Mouse (Mus musculus) adrenal gland, postnatal 36 days (tissue): ENCODE measurements around the gene Ush1c. TPM values are rescaled to one million over a fixed set of nuclear protein-coding genes. Genes with fewer than 3 reads are reported as not detected.
A peak's percentile ranks its signal among the peaks of the same experiment; 100 is the strongest.
"Not testable (repeated sequence)": the region's sequence is repeated elsewhere in the genome, so short reads cannot be mapped to it uniquely, and the experiment has no call there.

Source experiments
- DNase-seq, 2 experiments: peaks; one replicate each; pipeline ENCODE4 v3.0.0; 2021; ENCODE audit warnings: mixed read lengths in 1 of 2
- total RNA-seq, 2 experiments: library from RNA; stranded (reverse); gene quantifications; 2 replicates each; pipeline ENCODE4 v1.2.3; 2021

The Ush1c gene
- total RNA-seq, 2 experiments from 2014 or later: 2.8 to 3.2 TPM

GRCm38 (mm10) chr7:46204775-46205174, 33.5 kb downstream of the Ush1c start:
- DNase-seq: no peak

- DNase-seq: peak; percentile 28 to 50
These were observed 34.2 kb downstream of the Ush1c start for GRCm38 (mm10) chr7:46204046-46204471.

DNA sequence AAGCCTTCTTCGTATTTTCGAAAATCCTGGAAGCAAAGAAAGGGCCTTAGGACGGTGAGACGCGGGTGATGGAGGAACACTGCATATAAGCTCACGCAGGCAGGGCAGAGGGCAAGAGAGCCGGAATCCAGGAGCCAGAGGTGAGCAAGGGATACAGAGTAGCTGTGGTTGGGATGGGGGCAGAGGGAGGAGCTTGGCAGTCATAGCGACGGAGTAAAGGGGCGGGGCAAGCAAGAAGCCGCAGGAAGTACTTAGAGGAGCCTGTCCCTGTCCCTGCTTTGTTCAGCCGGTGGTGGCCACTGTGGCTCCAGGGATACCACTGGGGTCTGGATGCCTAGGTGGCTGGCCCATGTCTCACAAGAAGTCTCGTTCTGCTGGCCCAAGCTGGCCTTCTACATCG, 36.7 kb downstream of the Ush1c start:
- no peak for DNase-seq

- no peak for DNase-seq
These were observed 38.3 kb downstream of the Ush1c start for GRCm38 (mm10) chr7:46200021-46200420.

GRCm38 (mm10) chr7:46195356-46195755, 42.9 kb downstream of the Ush1c start:
- no peak for DNase-seq

- no peak for DNase-seq
These were observed 54.1 kb downstream of the Ush1c start for GRCm38 (mm10) chr7:46184232-46184631.

GRCm38 (mm10) chr7:46181590-46181989, 56.7 kb downstream of the Ush1c start:
- DNase-seq: peak; percentile 40 to 63

- DNase-seq: peak; percentile 13 to 16
These were observed 58.6 kb downstream of the Ush1c start, which contains the start of gene Abcc8 for GRCm38 (mm10) chr7:46179431-46180275. Gene Abcc8 (minus strand): TSS chr7:46180033.

DNA sequence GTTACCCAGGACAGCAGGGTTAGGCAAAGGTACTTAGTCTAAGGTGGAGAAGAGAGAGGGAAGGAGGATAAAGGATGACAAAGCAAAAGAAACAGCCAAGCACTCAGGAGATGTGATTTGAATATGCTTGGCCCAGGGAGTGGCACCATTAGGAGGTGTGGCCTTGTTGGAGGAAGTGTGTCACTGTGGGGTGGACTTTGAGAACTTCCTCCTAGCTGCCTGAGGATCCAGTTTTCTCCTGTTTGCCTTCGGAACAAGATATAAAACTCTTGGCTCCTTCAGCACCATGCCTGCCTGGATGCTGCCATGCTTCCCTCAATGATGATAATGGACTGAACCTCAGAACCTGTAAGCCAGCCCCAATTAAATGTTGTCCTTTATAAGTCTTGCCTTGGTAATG, 69.3 kb downstream of the Ush1c start:
- not testable (repeated sequence) for DNase-seq

GRCm38 (mm10) chr7:46168402-46168801, 69.9 kb downstream of the Ush1c start:
- peak; percentile 2 to 16 for DNase-seq

DNA sequence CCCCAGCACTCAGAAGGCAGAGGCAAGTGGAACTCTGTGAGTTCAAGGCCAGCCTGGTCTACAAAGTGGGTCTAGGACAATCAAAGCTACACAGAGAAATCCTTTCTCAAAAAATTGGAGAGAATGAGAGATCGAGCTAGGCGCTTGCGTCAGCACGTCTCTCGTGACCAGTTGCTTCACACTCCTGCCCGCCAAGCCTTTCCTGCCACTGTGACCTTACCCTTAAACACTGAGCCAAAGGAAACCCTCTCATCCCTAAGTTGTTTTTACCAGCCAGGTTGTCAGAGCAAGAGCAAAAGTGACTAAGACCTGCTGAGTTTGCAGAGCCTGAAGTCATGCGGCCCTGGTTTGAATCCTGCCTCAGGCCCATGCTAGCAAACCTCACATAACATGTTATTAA, 70.4 kb downstream of the Ush1c start:
- peak; percentile 20 to 47 for DNase-seq

GRCm38 (mm10) chr7:46165876-46166275, 72.4 kb downstream of the Ush1c start:
- no peak for DNase-seq

GRCm38 (mm10) chr7:46162731-46163130, 75.6 kb downstream of the Ush1c start:
- no peak for DNase-seq

GRCm38 (mm10) chr7:46162132-46162727, 76.1 kb downstream of the Ush1c start:
- DNase-seq: peak in 1 of 2 experiments; percentile 16

- no peak for DNase-seq
These were observed 76.7 kb downstream of the Ush1c start for GRCm38 (mm10) chr7:46161615-46162014.

- DNase-seq: no peak
These were observed 80.6 kb downstream of the Ush1c start for GRCm38 (mm10) chr7:46157746-46158145.

GRCm38 (mm10) chr7:46154498-46155488, 83.5 kb downstream of the Ush1c start:
- DNase-seq: no peak

GRCm38 (mm10) chr7:46152819-46153351, 85.4 kb downstream of the Ush1c start:
- DNase-seq: peak; percentile 11 to 34

GRCm38 (mm10) chr7:46147417-46147816, 90.9 kb downstream of the Ush1c start:
- DNase-seq: no peak

DNA sequence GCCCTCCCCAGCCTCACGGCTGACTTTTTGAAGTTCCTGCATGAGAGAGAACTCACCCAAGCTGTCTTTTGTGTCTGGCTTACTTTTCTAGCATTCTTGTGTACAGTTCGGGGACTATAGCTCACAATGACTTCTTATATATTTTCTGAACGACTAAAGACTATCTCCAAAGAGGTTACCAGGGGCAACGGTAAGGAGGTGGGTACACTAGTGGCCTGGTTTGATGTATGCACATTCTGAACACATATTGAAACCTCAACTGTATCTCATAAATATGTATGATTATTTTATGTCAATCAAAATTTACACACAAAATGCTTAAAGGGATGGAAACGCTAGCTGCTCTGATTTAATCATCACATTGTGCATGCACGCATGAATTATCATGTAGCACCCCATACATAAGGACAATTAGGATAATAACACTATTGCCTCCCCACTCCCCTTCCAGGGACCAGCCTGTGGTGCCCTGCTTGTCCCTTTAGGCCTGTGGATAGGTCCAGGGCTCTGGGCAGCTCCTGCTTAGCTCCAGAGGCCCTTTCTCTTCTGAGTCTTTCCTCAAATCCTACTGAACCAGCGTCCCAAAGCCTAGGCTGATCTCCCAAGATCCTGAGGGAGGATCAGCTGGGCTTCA, 91.5 kb downstream of the Ush1c start:
- DNase-seq: no peak
